Mouse (Mus musculus) common myeloid progenitor, adult 5-6 weeks (primary cell): ENCODE results near the gene Neu1. TPM values are rescaled to one million over a fixed set of nuclear protein-coding genes. Genes with fewer than 3 reads are reported as not detected.
"Not testable (repeated sequence)": the region's sequence is repeated elsewhere in the genome, so short reads cannot be mapped to it uniquely, and the experiment has no call there.

Experiments
- ATAC-seq: replicated peaks from 2 replicates; pipeline ENCODE4 v1.8.0; 2016; ENCODE audit warnings: low read depth, mild to moderate bottlenecking, moderate TSS enrichment, inconsistent platforms; ENCODE audit not compliant: poor library complexity, severe bottlenecking
- total RNA-seq: library from RNA; stranded (forward); fragments of 200-1000, 187-1606 nt; gene quantifications from 2 replicates; pipeline ENCODE4 v1.2.3, GENCODE M21; 2017

Neu1 gene
- total RNA-seq, 1 experiment from 2014 or later = 5.0 TPM

GRCm38 (mm10) chr17:34960702-34961493, 29.8 kb downstream of the Neu1 start:
- ATAC-seq = no peak

DNA sequence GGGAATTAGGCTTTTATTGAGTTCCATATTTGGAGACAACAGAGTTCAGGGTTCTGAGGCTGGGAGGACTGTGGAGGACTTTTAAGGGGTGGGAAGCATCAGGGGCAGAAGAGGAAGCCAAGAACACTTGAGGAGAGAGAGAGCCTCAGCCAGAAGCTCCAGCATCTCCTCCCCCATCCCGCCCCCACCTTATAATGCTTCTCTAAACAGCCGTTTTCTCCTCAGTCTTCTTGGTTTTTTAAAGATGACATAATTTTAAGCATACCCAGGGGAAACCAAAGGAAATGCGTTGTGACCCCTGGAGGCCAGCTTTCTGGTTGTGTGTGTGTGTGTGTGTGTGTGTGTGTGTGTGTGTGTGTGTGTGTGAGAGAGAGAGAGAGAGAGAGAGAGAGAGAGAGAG, 31.1 kb downstream of the Neu1 start:
- no peak for ATAC-seq

GRCm38 (mm10) chr17:34962841-34963240, 31.8 kb downstream of the Neu1 start:
- no peak for ATAC-seq

DNA sequence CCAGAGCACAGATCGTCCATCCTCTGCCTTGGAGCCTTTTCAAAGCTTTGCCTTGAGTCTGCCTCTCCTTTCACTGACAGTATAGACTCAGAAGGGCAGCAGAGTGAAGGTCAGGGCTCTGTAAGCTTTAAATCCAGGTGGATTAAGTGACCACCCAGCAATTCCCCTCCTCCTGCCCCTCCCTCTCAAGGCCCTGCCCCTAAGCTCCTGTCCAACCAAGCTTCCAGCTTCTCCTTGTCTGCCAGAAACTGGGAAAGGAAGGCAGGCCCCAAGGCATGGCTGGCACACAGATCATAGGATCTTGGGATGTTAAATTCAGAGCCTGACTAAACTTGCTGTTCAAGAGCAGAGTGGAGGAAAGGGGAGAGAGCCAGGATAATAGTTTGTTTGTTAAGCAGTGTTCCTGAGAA, 33.6 kb downstream of the Neu1 start:
- ATAC-seq = no peak

GRCm38 (mm10) chr17:34965627-34966026, 34.6 kb downstream of the Neu1 start:
- no peak for ATAC-seq

DNA sequence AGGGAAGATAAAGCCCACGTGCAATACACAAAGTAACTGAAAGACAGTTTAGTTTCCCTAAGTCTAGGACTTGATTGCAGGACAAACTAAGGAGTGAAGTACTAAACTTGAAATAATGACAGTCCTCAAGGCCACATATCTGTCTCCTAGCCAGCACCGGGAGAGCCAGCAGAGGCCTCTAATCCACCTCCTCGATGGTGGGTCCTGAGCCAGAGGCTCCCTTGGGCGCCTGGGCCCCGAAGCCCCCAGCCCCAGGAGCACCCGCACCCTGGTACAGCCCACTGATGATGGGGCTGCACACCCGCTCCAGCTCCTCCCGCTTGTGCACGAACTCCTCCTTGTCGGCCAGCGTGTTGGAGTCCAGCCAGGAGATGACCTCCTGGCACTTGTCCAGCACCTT, 38.8 kb downstream of the Neu1 start, which contains the start of gene Gm20481:
Gm20481 (plus strand) TSS at position 91 of the 400 bp plus-strand sequence.
- not testable (repeated sequence) for ATAC-seq

DNA sequence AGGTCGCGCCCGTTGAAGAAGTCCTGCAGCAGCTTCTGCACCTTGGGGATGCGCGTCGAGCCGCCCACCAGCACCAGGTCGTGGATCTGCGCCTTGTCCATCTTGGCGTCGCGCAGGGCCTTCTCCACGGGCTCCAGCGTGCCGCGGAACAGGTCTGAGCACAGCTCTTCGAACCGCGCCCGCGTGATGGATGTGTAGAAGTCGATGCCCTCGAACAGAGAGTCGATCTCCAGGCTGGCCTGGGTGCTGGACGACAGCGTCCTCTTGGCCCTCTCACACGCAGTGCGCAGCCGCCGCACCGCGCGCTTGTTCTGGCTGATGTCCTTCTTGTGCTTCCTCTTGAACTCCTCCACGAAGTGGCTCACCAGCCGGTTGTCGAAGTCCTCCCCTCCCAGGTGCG, 39.8 kb downstream of the Neu1 start:
- not testable (repeated sequence) for ATAC-seq

- peak; percentile 3; the same call in 1 of the 2 replicates for ATAC-seq
These were observed 40.6 kb downstream of the Neu1 start for GRCm38 (mm10) chr17:34971694-34972068.

GRCm38 (mm10) chr17:34972069-34972749, 41.2 kb downstream of the Neu1 start, which contains the start of the genes Hspa1a and Hspa1l:
TSS of gene Hspa1a (minus strand) at chr17:34972156.
TSS of gene Hspa1l (plus strand) at chr17:34972703.
- ATAC-seq = peak; percentile 89

GRCm38 (mm10) chr17:34975581-34976492, 44.8 kb downstream of the Neu1 start:
- no peak for ATAC-seq

DNA sequence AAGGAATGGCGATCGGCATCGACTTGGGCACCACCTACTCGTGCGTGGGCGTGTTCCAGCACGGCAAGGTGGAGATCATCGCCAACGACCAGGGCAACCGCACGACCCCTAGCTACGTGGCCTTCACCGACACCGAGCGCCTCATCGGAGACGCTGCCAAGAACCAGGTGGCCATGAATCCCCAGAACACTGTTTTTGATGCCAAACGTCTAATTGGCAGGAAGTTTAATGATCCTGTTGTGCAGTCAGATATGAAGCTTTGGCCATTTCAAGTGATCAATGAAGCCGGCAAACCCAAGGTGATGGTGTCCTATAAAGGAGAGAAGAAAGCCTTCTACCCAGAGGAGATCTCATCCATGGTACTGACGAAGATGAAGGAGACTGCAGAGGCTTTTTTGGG, 45.9 kb downstream of the Neu1 start:
- no peak for ATAC-seq

- ATAC-seq = no peak
These were observed 47.2 kb downstream of the Neu1 start for GRCm38 (mm10) chr17:34978239-34978638.

GRCm38 (mm10) chr17:34979631-34980030, 48.6 kb downstream of the Neu1 start:
- no peak for ATAC-seq

DNA sequence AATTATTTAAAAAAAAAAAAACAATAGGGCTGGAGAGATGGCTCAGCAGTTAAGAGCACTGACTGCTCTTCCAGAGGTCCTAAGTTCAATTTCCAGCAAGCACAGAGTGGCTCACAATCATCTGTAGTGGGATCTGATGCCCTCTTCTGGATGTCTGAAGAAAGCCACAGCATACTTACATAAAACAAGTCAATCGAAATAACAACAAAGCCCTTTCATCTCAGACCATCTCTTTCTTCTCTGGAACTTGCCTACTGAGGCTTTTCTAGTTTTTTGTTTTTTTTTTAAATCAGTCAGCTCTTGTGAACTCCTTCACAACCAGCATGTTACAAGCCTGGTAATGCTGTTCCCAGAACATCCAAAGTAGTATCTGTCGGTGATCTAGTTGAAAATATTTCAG, 49.6 kb downstream of the Neu1 start:
- ATAC-seq = no peak

DNA sequence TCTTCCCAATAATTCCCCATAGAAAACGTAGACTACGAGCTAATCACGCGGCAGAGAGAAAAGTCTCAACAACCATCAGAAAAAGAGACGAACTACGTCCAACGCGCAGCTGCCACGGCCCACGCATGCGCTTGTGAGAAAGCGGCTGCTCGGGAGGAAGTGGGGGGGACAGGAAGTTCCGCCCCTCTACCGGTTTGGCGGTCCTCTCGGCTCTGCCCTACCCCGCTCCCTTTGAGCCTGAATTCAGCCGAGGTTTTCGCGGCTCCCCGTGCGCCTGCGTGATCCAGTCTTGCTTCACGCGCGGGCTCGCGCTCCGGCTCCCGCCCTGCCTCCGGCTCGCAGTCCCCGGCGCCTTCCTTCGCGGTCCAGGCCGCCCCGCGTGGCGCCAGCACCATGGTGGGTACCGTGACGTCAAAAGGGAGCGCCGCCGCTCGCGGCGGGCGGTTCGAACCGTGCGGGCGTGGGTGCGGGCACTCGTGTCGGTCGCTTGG, 50.7 kb downstream of the Neu1 start, which contains the start of gene Lsm2:
Lsm2 (plus strand) TSS at position 173 of the 491 bp plus-strand sequence.
- peak; percentile 81 for ATAC-seq

DNA sequence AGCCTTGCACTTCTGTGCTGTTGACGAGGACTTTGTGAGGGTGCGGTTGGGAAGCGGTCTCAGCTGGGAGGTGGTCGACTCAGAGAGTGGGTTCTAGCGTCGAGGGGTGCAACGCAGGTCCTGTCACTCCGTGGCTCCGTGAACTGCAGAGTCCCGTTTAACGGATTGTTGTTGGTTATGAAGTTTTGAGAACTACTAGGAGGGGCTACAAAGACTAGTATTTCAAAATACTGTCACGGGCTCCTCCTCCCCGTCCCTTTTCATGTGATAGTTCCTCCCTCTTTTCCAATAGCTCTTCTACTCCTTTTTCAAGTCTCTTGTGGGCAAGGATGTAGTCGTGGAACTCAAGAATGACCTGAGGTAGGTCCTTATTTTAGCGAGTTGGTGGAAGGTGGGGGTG, 51.3 kb downstream of the Neu1 start:
- peak; percentile 31 for ATAC-seq

- ATAC-seq = peak; percentile 41; the same call in 1 of the 2 replicates
These were observed 53.2 kb downstream of the Neu1 start for GRCm38 (mm10) chr17:34984218-34984617.
